Mouse (Mus musculus): Measurements from ENCODE around the gene Ssna1.

The Ssna1 gene

GRCm38 (mm10) chr2:25231038-25231437 is 41.2 kb downstream of the Ssna1 start:
- DNase-seq (ENCODE audit: low read depth, low spot score) = no peak

- DNase-seq (ENCODE audit: low read depth, low spot score) = no peak
These were observed 41.7 kb downstream of the Ssna1 start for GRCm38 (mm10) chr2:25230581-25230980.

- no peak for DNase-seq (ENCODE audit: low read depth, low spot score)
These were observed 42.7 kb downstream of the Ssna1 start for GRCm38 (mm10) chr2:25229582-25229981.

GRCm38 (mm10) chr2:25228995-25229530 is 43.2 kb downstream of the Ssna1 start:
- DNase-seq (ENCODE audit: low read depth, low spot score) = no peak

GRCm38 (mm10) chr2:25228431-25228889 is 43.8 kb downstream of the Ssna1 start:
- peak; percentile 94 for DNase-seq (ENCODE audit: low read depth, low spot score)

GRCm38 (mm10) chr2:25227406-25227805 is 44.8 kb downstream of the Ssna1 start:
- DNase-seq (ENCODE audit: low read depth, low spot score) = no peak

- no peak for DNase-seq (ENCODE audit: low read depth, low spot score)
These were observed 45.4 kb downstream of the Ssna1 start for GRCm38 (mm10) chr2:25226864-25227263.

- DNase-seq (ENCODE audit: low read depth, low spot score) = no peak
These were observed 46.3 kb downstream of the Ssna1 start for GRCm38 (mm10) chr2:25225811-25226379.

- DNase-seq (ENCODE audit: low read depth, low spot score) = peak; percentile 99
These were observed 47.2 kb downstream of the Ssna1 start for GRCm38 (mm10) chr2:25224766-25225752.

- DNase-seq (ENCODE audit: low read depth, low spot score) = no peak
These were observed 47.8 kb downstream of the Ssna1 start, which contains the start of gene Tubb4b for GRCm38 (mm10) chr2:25224492-25224765. TSS of gene Tubb4b (minus strand) at chr2:25224702.

GRCm38 (mm10) chr2:25223681-25224491 is 48.4 kb downstream of the Ssna1 start:
- DNase-seq (ENCODE audit: low read depth, low spot score) = no peak

- DNase-seq (ENCODE audit: low read depth, low spot score) = peak; percentile 32
These were observed 50.9 kb downstream of the Ssna1 start for GRCm38 (mm10) chr2:25221331-25221772.

All from A20 (cell line).